Mouse (Mus musculus): Measurements from ENCODE around the gene H2-T22. TPM values are rescaled to one million over a fixed set of nuclear protein-coding genes. Genes with fewer than 3 reads are reported as not detected.
A peak's percentile ranks its signal among the peaks of the same experiment; 100 is the strongest.
"Not testable (repeated sequence)": the region's sequence is repeated elsewhere in the genome, so short reads cannot be mapped to it uniquely, and the experiment has no call there.

Gene H2-T22
- polyA plus RNA-seq, 1 experiment: not detected

- peaks cover 7% of the 10 kb centered on the region; the same call in 1 of the 2 replicates for H3K4me1 ChIP-seq (ENCODE audit: control insufficient read depth, insufficient read depth, low read length)
- H3K27ac ChIP-seq (ENCODE audit: insufficient read depth, low read depth, low read length): no peak overlapping the region
- 79% methylated on average over 3 of the region's 3 CpGs for WGBS
- H3K4me3 ChIP-seq (ENCODE audit: insufficient read depth, low read depth, low read length): peak overlapping the region; percentile 56
- TF ChIP-seq POLR2A (IDR thresholded peaks at IDR 0.05; ENCODE audit: insufficient read depth, low read depth, low read length) (no peak), CTCF (IDR thresholded peaks at IDR 0.05; ENCODE audit: insufficient read depth, low read depth, low read length) (no peak)
These were observed 739 bp upstream of the H2-T22 start for GRCm38 (mm10) chr17:36043286-36043685.

- peak overlapping the region; percentile 52 for H3K4me3 ChIP-seq (ENCODE audit: insufficient read depth, low read depth, low read length)
- not testable (repeated sequence) for H3K4me1 ChIP-seq (ENCODE audit: control insufficient read depth, insufficient read depth, low read length); H3K27ac ChIP-seq (ENCODE audit: insufficient read depth, low read depth, low read length)
- 1% methylated on average over 19 of the region's 19 CpGs for WGBS
- TF ChIP-seq POLR2A (IDR thresholded peaks at IDR 0.05; ENCODE audit: insufficient read depth, low read depth, low read length): 0 out of 2 replicates have a peak, but pooled peaks have one; percentile 7
These were observed 492 bp downstream of the H2-T22 start for GRCm38 (mm10) chr17:36042055-36042454.

GRCm38 (mm10) chr17:36040604-36041003 is 1.9 kb downstream of the H2-T22 start:
- WGBS: 86% methylated on average over 2 of the region's 2 CpGs
- H3K27ac ChIP-seq (ENCODE audit: insufficient read depth, low read depth, low read length); H3K4me3 ChIP-seq (ENCODE audit: insufficient read depth, low read depth, low read length); H3K4me1 ChIP-seq (ENCODE audit: control insufficient read depth, insufficient read depth, low read length): not testable (repeated sequence)

- peaks cover 13% of the 10 kb centered on the region for H3K4me1 ChIP-seq (ENCODE audit: control insufficient read depth, insufficient read depth, low read length)
- not testable (repeated sequence) for H3K4me3 ChIP-seq (ENCODE audit: insufficient read depth, low read depth, low read length); H3K27ac ChIP-seq (ENCODE audit: insufficient read depth, low read depth, low read length)
- 89% methylated on average over 13 of the region's 13 CpGs for WGBS
These were observed 6.4 kb downstream of the H2-T22 start for GRCm38 (mm10) chr17:36036126-36036525.

DNA sequence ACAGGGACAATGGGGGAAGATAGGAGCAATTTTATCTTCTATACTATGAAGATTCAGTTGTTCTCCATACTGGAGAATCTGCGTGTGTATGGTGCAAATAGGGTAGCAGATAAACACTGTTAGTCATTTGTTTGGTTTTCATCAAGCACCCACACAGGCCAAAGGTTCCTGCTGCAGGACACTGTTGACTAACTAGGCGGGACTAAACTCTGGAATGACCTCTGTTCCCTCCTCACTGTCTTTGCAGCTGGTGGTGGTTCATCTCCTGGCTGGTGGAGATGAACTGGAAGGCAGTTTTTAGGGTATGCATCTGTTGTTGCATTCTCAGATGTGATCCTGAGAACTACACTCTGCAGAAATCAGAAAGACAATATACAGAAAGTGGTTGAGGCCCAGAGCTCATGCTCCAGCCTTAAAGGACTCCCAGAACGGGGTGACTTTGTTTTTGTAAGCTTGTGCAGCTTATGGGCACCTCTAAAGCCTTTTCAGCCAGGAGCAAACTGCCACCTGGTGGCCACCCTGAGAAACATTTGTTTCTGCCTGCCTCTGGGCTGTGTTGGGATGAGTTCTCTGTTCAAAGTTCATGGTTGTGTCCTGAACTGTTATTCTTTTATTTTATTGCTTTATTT is 7.4 kb downstream of the H2-T22 start:
- WGBS: 41% methylated on average over 3 of the region's 3 CpGs
- not testable (repeated sequence) for H3K27ac ChIP-seq (ENCODE audit: insufficient read depth, low read depth, low read length)

DNA sequence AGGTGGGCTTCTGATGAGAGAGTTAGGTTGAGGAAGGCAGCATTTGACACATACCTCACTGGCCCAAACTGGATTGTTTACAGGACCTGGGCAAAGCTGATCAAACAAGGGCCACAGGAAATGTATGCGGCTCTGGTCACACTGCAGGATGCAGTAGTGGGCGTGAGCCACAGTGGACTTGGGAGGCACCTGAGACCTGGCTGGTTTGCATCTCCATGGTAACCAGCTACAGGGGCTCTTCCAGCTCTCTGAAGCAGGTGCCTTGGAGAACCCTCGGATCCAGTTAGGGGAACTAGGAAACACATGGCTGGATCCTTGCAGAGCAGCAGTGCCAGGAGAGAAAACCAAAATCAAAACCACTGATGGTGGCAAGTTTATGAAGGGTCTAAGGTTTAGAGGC is 8.0 kb downstream of the H2-T22 start:
- WGBS: 75% methylated on average over 3 of the region's 3 CpGs
- H3K4me1 ChIP-seq (ENCODE audit: control insufficient read depth, insufficient read depth, low read length): peaks cover 12% of the 10 kb centered on the region
- not testable (repeated sequence) for H3K4me3 ChIP-seq (ENCODE audit: insufficient read depth, low read depth, low read length); H3K27ac ChIP-seq (ENCODE audit: insufficient read depth, low read depth, low read length)

More for the DNA sequence above, 7.4 kb downstream of the H2-T22 start:
- not testable (repeated sequence) for H3K4me3 ChIP-seq (ENCODE audit: insufficient read depth, low read depth, low read length)
- H3K4me1 ChIP-seq (ENCODE audit: control insufficient read depth, insufficient read depth, low read length): peaks cover 12% of the 10 kb centered on the region

DNA sequence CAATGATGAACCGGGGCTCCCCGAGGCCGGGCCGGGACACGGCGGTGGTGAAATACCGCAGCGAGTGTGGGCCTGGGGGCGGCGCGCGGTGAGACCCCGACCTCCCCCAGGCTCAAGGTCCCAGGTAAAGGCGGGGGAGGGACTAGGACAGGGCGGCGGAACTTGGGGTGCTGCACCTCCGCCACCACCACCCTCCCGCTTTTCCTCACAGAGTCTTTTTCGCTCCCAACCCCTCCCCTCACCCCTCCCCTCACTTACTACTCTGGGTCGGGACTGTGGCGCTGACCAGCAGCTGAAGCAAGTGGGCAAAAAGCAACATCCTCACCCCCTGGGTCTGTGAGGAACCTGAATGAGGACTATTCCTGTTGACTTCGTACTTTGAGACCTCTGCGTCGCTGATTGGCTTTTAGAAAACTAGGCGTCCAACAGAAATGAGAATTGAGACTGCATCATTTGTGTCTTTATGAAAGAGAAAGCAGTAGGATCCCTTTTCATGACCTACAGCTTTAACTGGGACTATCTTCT is 10.1 kb downstream of the H2-T22 start, which contains the start of gene H2-T23:
H2-T23 (minus strand) TSS at position 505 of the 525 bp plus-strand sequence.
- Histone ChIP-seq H3K4me1 (ENCODE audit: control insufficient read depth, insufficient read depth, low read length) (peaks cover 12% of the 10 kb centered on the region), H3K4me3 (ENCODE audit: insufficient read depth, low read depth, low read length) (peak within 1 kb of the TSS; percentile 58)
- WGBS: 1% methylated on average over 25 of the region's 25 CpGs
- H3K27ac ChIP-seq (ENCODE audit: insufficient read depth, low read depth, low read length): not testable (repeated sequence)

- under 1% methylated on average over 40 of the region's 40 CpGs for WGBS
- not testable (repeated sequence) for H3K27ac ChIP-seq (ENCODE audit: insufficient read depth, low read depth, low read length)
- H3K4me1 ChIP-seq (ENCODE audit: control insufficient read depth, insufficient read depth, low read length): peaks cover 12% of the 10 kb centered on the region
- H3K4me3 ChIP-seq (ENCODE audit: insufficient read depth, low read depth, low read length): peak overlapping the region; percentile 58
These were observed 10.8 kb downstream of the H2-T22 start for GRCm38 (mm10) chr17:36031583-36032331.

DNA sequence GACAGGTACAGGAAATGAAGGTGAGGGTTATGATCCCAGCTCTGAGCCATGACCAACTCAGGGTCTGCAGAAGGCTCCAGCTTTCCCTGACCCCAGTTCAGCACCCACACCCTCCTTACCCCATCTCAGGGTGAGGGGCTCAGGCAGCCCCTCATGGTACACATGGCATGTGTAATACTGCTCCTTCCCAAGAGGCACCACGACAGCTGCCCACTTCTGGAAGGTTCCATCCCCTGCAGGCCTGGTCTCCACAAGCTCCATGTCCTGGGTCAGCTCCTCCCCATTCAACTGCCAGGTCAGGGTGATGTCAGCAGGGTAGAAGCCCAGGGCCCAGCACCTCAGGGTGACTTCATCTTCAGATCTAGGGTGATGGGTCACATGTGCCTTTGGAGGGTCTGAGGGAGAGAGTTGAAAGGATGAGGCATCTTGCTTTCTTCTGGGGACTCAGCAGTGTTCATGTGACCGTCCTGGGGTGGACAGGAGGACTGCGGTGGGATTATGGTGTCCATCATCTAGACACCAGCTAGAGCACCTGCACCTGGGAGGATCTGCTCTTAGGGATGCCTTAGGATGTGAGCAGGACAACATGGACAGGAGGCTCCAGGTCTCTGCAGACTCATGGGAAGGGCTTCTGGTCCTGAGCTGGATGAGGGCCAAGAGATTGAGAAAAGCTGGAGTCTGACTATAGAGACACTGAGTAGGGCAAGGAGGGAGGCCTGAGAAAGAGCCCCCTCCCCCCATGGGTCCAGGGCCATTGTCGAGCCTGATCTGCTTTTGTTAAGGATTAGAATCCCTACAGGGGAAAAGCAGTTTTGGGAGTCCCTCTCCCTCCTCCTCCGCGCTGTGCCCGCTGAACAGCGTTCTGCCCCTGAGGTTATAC is 11.6 kb downstream of the H2-T22 start:
- not testable (repeated sequence) for H3K27ac ChIP-seq (ENCODE audit: insufficient read depth, low read depth, low read length)
- Histone ChIP-seq H3K4me1 (ENCODE audit: control insufficient read depth, insufficient read depth, low read length) (peaks cover 12% of the 10 kb centered on the region), H3K4me3 (ENCODE audit: insufficient read depth, low read depth, low read length) (peak overlapping the region; percentile 40)
- WGBS: 41% methylated on average over 8 of the region's 8 CpGs

DNA sequence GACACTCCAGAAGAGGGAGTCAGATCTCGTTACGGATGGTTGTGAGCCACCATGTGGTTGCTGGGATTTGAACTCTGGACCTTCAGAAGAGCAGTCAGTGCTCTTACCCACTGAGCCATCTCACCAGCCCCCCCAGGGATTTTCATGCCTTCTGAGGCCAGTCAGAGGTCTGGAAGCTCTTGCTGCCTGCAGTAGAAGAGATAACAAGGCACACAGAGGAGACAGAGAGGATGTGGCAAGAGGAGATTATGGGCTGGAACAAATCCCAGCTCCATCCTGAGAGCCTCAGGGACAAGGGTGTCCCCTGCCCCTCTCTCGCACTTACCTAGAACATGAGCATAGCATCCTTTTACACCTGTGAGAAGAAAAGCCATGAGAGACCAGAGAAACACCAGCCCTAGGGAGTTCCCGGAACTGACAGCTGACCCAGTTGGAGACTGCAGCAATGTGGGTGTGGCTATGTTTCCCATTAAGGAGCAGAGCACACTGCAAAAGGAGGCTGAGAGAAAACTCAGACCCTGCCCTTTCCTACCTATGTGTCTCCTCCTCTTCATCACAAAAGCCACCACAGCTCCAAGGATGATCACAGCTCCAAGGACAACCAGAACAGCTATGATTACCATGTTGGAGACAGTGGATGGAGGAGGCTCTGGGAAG is 12.4 kb downstream of the H2-T22 start:
- WGBS: 84% methylated on average over 4 of the region's 4 CpGs
- H3K4me3 ChIP-seq (ENCODE audit: insufficient read depth, low read depth, low read length); H3K27ac ChIP-seq (ENCODE audit: insufficient read depth, low read depth, low read length): not testable (repeated sequence)
- peaks cover 14% of the 10 kb centered on the region for H3K4me1 ChIP-seq (ENCODE audit: control insufficient read depth, insufficient read depth, low read length)

All from olfactory bulb, adult 2 months (tissue).